11 mouse cellular contexts compared by ENCODE assay signal in the genomic region with DNA sequence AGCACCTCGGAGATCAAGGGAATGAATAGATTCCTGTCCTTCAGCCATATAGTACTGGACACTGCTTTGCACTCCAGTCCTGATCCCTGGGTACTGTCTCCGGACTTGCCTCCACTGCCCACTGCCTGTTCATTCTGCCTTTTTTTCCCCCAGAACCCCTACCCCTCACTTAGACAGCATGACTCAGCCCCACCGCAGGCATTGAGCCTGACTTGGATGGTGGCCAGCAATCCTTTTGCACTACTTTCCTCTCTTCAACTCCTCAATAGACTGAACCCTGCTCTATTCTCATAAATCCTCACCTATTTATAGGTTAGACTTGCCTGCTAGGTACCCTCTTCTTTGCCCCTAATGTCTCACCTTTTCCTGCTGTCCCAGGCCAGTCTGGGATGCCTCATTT.
DNase-seq lines count a peak whose midpoint lies in the region; ATAC-seq and TF ChIP-seq lines count a peak whose summit lies in the region.
"Had no signal": no experiment of that assay in that cellular context is flagged by ENCODE, and none has a peak within 500 bp of the region (broad histone marks: within the 10 kb centered on the region; RNA-seq: fewer than 3 reads in every experiment).

No protein-coding gene starts in this region.

- H3K36me3 ChIP-seq in embryonic facial prominence, embryonic 14.5 days (ENCODE audit: control insufficient read depth, insufficient read depth, low read length) = no peaks in the 10 kb centered on the region
- H3K36me3 ChIP-seq in embryonic facial prominence, embryonic 10.5 days (replicated peaks) = peaks cover under 1% of the 10 kb centered on the region; the same call in 1 of the 2 replicates

- 74% methylated on average over 3 of the region's 3 CpGs for WGBS in embryonic facial prominence, embryonic 14.5 days
- 91% methylated on average over 3 of the region's 3 CpGs for WGBS in embryonic facial prominence, embryonic 10.5 days

- DNase-seq in embryonic facial prominence, embryonic 14.5 days (ENCODE audit: low spot score) = peak; percentile 32
- DNase-seq in embryonic facial prominence, embryonic 10.5 days (ENCODE audit: low spot score) = no peak
- DNase-seq in layer of hippocampus, adult 2 months (ENCODE audit: low spot score in 2 of 2) = no peak
- DNase-seq in layer of hippocampus, postnatal 10 days (ENCODE audit: low spot score in 2 of 2) = no peak
- DNase-seq in adrenal gland, adult 2 months = peak; percentile 63
- DNase-seq in fibroblast of lung, adult 2 months (ENCODE audit: low read depth) = peak; percentile 16
- no peak for DNase-seq in thymus, postnatal 14 days
- DNase-seq: gastrocnemius, postnatal 14 days; thymus, postnatal 4 days had no signal

- H3K27me3 ChIP-seq in embryonic facial prominence, embryonic 14.5 days (replicated peaks; ENCODE audit: control insufficient read depth, insufficient read depth, low read length) = no peaks in the 10 kb centered on the region
- H3K27me3 ChIP-seq in embryonic facial prominence, embryonic 10.5 days (replicated peaks; ENCODE audit: low read depth, poor library complexity, severe bottlenecking) = no peaks in the 10 kb centered on the region
- H3K27me3 ChIP-seq: limb, embryonic 12.5 days had no signal

- H3K4me2 ChIP-seq in embryonic facial prominence, embryonic 14.5 days (ENCODE audit: low read depth, low read length) = no peak overlapping the region
- H3K4me2 ChIP-seq: limb, embryonic 12.5 days had no signal

- no peaks in the 10 kb centered on the region for H3K4me1 ChIP-seq in embryonic facial prominence, embryonic 14.5 days (ENCODE audit: control insufficient read depth, insufficient read depth, low read length)
- H3K4me1 ChIP-seq in embryonic facial prominence, embryonic 10.5 days = peaks cover 7% of the 10 kb centered on the region

- H3K4me3 ChIP-seq in embryonic facial prominence, embryonic 14.5 days (ENCODE audit: low read depth, low read length) = no peak overlapping the region
- H3K4me3 ChIP-seq in embryonic facial prominence, embryonic 10.5 days = no peak overlapping the region
- no peak overlapping the region for H3K4me3 ChIP-seq in layer of hippocampus, adult 2 months
- H3K4me3 ChIP-seq: forebrain, embryonic 10.5 days; limb, embryonic 12.5 days had no signal

- no peak overlapping the region for H3K27ac ChIP-seq in embryonic facial prominence, embryonic 14.5 days (replicated peaks; ENCODE audit: low read depth, low read length)
- no peak overlapping the region for H3K27ac ChIP-seq in embryonic facial prominence, embryonic 10.5 days (replicated peaks)
- peak overlapping the region; percentile 33; the same call in 1 of the 2 replicates for H3K27ac ChIP-seq in layer of hippocampus, adult 2 months
- H3K27ac ChIP-seq: forebrain, embryonic 10.5 days; limb, embryonic 12.5 days had no signal

- no peak for ATAC-seq in embryonic facial prominence, embryonic 14.5 days (ENCODE audit: low read depth)

- no peak overlapping the region for H3K9ac ChIP-seq in embryonic facial prominence, embryonic 14.5 days (ENCODE audit: low read depth, low read length)
- H3K9ac ChIP-seq: limb, embryonic 12.5 days had no signal

- H3K9me3 ChIP-seq in embryonic facial prominence, embryonic 14.5 days (ENCODE audit: control insufficient read depth, low read length) = no peaks in the 10 kb centered on the region
- H3K9me3 ChIP-seq in embryonic facial prominence, embryonic 10.5 days = no peaks in the 10 kb centered on the region
- H3K9me3 ChIP-seq: forebrain, embryonic 10.5 days; limb, embryonic 12.5 days had no signal

- TF ChIP-seq CTCF in layer of hippocampus, adult 2 months (conservative IDR thresholded peaks at IDR 0.05) = no peak

Comparison
In these comparisons a context has a peak if more than half of its experiments do, and no peak if none do; other contexts are left out.
1. DNase-seq: peak in embryonic facial prominence, embryonic 14.5 days (single experiment), adrenal gland, adult 2 months (single experiment) and fibroblast of lung, adult 2 months (single experiment); none in embryonic facial prominence, embryonic 10.5 days (single experiment), layer of hippocampus, adult 2 months (0 of 2), layer of hippocampus, postnatal 10 days (0 of 2) and thymus, postnatal 14 days (single experiment).